Mouse (Mus musculus) kidney, adult 2 months (tissue): ENCODE measurements at regions not wholly inside any gene's neighbourhood (a gene's known extent, or its start where the extent isn't known, plus 50 kb on each side); places are given as distances from the start of the nearest gene placed in this dataset.

Experiments
- CTCF ChIP-seq: fragments of 200-500 bp; conservative IDR thresholded peaks from 2 replicates; pipeline ENCODE4 v1.5.1; 2011; ENCODE audit warnings: low read depth, mild to moderate bottlenecking, control low read depth, low read length, moderate library complexity, mixed read lengths; ENCODE audit not compliant: insufficient read depth, insufficient read length
- POLR2A ChIP-seq: fragments of 200-500 bp; IDR thresholded peaks from one replicate; pipeline ENCODE4 v1.6.1; 2011; ENCODE audit warnings: low read depth, low read length, control low read depth

GRCm38 (mm10) chr6:18599626-18600025 lies 85.0 kb upstream of the Cttnbp2 start:
- TF ChIP-seq CTCF (no peak), POLR2A (no peak)
